In genomic region chr5:102670731-102671345, GRCm38 (mm10) we compare ENCODE assay signal across 16 mouse cellular contexts.
DNase-seq lines count a peak whose midpoint lies in the region; ATAC-seq and TF ChIP-seq lines count a peak whose summit lies in the region.
"Had no signal": no experiment of that assay in that cellular context is flagged by ENCODE, and none has a peak within 500 bp of the region (broad histone marks: within the 10 kb centered on the region; RNA-seq: fewer than 3 reads in every experiment).

No protein-coding gene starts in this region.

- intact Hi-C loops in heart, adult 2 months (cut with DNase I): no loop called here

- H3K27ac ChIP-seq in heart, adult 2 months: peak overlapping the region; percentile 2
- no peak overlapping the region for H3K27ac ChIP-seq in heart, embryonic 10.5 days
- H3K27ac ChIP-seq in lung, embryonic 15.5 days: peak overlapping the region; percentile 74
- peak overlapping the region; percentile 66; the same call in 1 of the 2 replicates for H3K27ac ChIP-seq in embryonic facial prominence, embryonic 15.5 days (replicated peaks)
- H3K27ac ChIP-seq in small intestine, adult 2 months (ENCODE audit: insufficient read depth, low read depth, low read length): peak overlapping the region; percentile 25; the same call in 1 of the 2 replicates
- H3K27ac ChIP-seq: forebrain, embryonic 15.5 days; hindbrain, embryonic 13.5 days; liver, embryonic 15.5 days; midbrain, embryonic 10.5 days had no signal

- no peak for TF ChIP-seq POLR2A in heart, adult 2 months (IDR thresholded peaks at IDR 0.05; ENCODE audit: insufficient read depth, low read depth, low read length)
- no peak for TF ChIP-seq POLR2A in small intestine, adult 2 months (IDR thresholded peaks at IDR 0.05; ENCODE audit: low read depth, low read length)

- no peak for TF ChIP-seq CTCF in heart, adult 2 months (IDR thresholded peaks at IDR 0.05)
- TF ChIP-seq CTCF in small intestine, adult 2 months (IDR thresholded peaks at IDR 0.05; ENCODE audit: extremely low read depth, insufficient read length, insufficient replicate concordance, low read depth, low read length): no peak

- no peaks in the 10 kb centered on the region for H3K79me2 ChIP-seq in heart, adult 2 months (replicated peaks; ENCODE audit: control insufficient read depth, insufficient read depth, low read length)

- H3K4me1 ChIP-seq in heart, adult 2 months (ENCODE audit: control insufficient read depth, insufficient read depth, low read length): no peaks in the 10 kb centered on the region; the same call in 1 of the 2 replicates
- H3K4me1 ChIP-seq in heart, embryonic 10.5 days: no peaks in the 10 kb centered on the region
- peaks cover 27% of the 10 kb centered on the region for H3K4me1 ChIP-seq in lung, embryonic 15.5 days
- peaks cover 27% of the 10 kb centered on the region; the same call in 1 of the 2 replicates for H3K4me1 ChIP-seq in embryonic facial prominence, embryonic 15.5 days
- H3K4me1 ChIP-seq in small intestine, adult 2 months (ENCODE audit: control insufficient read depth, insufficient read depth, insufficient read length, low read length): no peaks in the 10 kb centered on the region
- H3K4me1 ChIP-seq: forebrain, embryonic 15.5 days; liver, embryonic 15.5 days; midbrain, embryonic 10.5 days had no signal

- H3K4me2 ChIP-seq in lung, embryonic 15.5 days: no peak overlapping the region
- H3K4me2 ChIP-seq in embryonic facial prominence, embryonic 15.5 days (replicated peaks): no peak overlapping the region
- H3K4me2 ChIP-seq: forebrain, embryonic 15.5 days; hindbrain, embryonic 13.5 days; liver, embryonic 15.5 days had no signal

- no peaks in the 10 kb centered on the region for H3K36me3 ChIP-seq in heart, adult 2 months (ENCODE audit: control insufficient read depth, insufficient read depth, low read length)
- no peaks in the 10 kb centered on the region for H3K36me3 ChIP-seq in heart, embryonic 10.5 days
- H3K36me3 ChIP-seq in lung, embryonic 15.5 days: no peaks in the 10 kb centered on the region
- no peaks in the 10 kb centered on the region for H3K36me3 ChIP-seq in embryonic facial prominence, embryonic 15.5 days
- H3K36me3 ChIP-seq in small intestine, adult 2 months (ENCODE audit: control insufficient read depth, insufficient read depth, low read length): no peaks in the 10 kb centered on the region
- H3K36me3 ChIP-seq: forebrain, embryonic 15.5 days; hindbrain, embryonic 13.5 days; liver, embryonic 15.5 days; midbrain, embryonic 10.5 days had no signal

- 46% methylated on average over 5 of the region's 5 CpGs for WGBS in heart, adult 2 months
- WGBS in heart, embryonic 10.5 days: 62% methylated on average over 5 of the region's 5 CpGs
- 26% methylated on average over 5 of the region's 5 CpGs for WGBS in lung, embryonic 15.5 days
- WGBS in embryonic facial prominence, embryonic 15.5 days: 27% methylated on average over 5 of the region's 5 CpGs
- WGBS in small intestine, adult 2 months: 48% methylated on average over 5 of the region's 5 CpGs

- peak; percentile 86; the same call in 1 of the 2 replicates for ATAC-seq in lung, embryonic 15.5 days (ENCODE audit: borderline replicate concordance, extremely low read depth, low FRiP score, low TSS enrichment)
- ATAC-seq in embryonic facial prominence, embryonic 15.5 days (ENCODE audit: insufficient number of reproducible peaks, low FRiP score, low TSS enrichment, low read depth): no peak; the same call in 1 of the 2 replicates
- ATAC-seq: forebrain, embryonic 15.5 days had no signal

- H3K27me3 ChIP-seq in heart, adult 2 months (ENCODE audit: control insufficient read depth, insufficient read depth, low read length): no peaks in the 10 kb centered on the region
- no peaks in the 10 kb centered on the region for H3K27me3 ChIP-seq in heart, embryonic 10.5 days (ENCODE audit: insufficient read depth, poor library complexity, severe bottlenecking)
- H3K27me3 ChIP-seq in lung, embryonic 15.5 days: no peaks in the 10 kb centered on the region
- H3K27me3 ChIP-seq in embryonic facial prominence, embryonic 15.5 days: no peaks in the 10 kb centered on the region
- H3K27me3 ChIP-seq in small intestine, adult 2 months (ENCODE audit: control insufficient read depth, insufficient read depth, low read length): no peaks in the 10 kb centered on the region
- H3K27me3 ChIP-seq: forebrain, embryonic 15.5 days; hindbrain, embryonic 13.5 days; liver, embryonic 15.5 days had no signal

- no peak for TF ChIP-seq EP300 in heart, adult 2 months (IDR thresholded peaks at IDR 0.05; ENCODE audit: insufficient read depth, low read depth, low read length)

- DNase-seq in heart, adult 2 months: peak in 1 of 2 experiments; percentile 12
- DNase-seq in heart, embryonic 10.5 days (ENCODE audit: low spot score): no peak
- no peak for DNase-seq in lung, postnatal 4 days
- DNase-seq in frontal cortex, postnatal 25 days (ENCODE audit: low spot score in 2 of 2): no peak
- DNase-seq in MN1 (ENCODE audit: low spot score): no peak
- DNase-seq: adrenal gland, adult 8-10 months; cerebellum, adult 18-20 months; kidney, adult 8-10 months; thymus, adult 18-20 months had no signal

- H3K9me3 ChIP-seq in heart, embryonic 10.5 days: no peaks in the 10 kb centered on the region
- H3K9me3 ChIP-seq in lung, embryonic 15.5 days: no peaks in the 10 kb centered on the region
- no peaks in the 10 kb centered on the region for H3K9me3 ChIP-seq in embryonic facial prominence, embryonic 15.5 days (replicated peaks)
- H3K9me3 ChIP-seq: forebrain, embryonic 15.5 days; hindbrain, embryonic 13.5 days; liver, embryonic 15.5 days; midbrain, embryonic 10.5 days had no signal

- no peak overlapping the region for H3K9ac ChIP-seq in heart, adult 2 months (ENCODE audit: low read depth, low read length)
- no peak overlapping the region for H3K9ac ChIP-seq in lung, embryonic 15.5 days
- no peak overlapping the region for H3K9ac ChIP-seq in embryonic facial prominence, embryonic 15.5 days
- H3K9ac ChIP-seq: forebrain, embryonic 15.5 days; hindbrain, embryonic 13.5 days; liver, embryonic 15.5 days had no signal

- H3K4me3 ChIP-seq in heart, adult 2 months: no peak overlapping the region
- H3K4me3 ChIP-seq in heart, embryonic 10.5 days: no peak overlapping the region
- H3K4me3 ChIP-seq in lung, embryonic 15.5 days: no peak overlapping the region
- no peak overlapping the region for H3K4me3 ChIP-seq in embryonic facial prominence, embryonic 15.5 days (replicated peaks)
- H3K4me3 ChIP-seq in small intestine, adult 2 months (ENCODE audit: low read depth, low read length): no peak overlapping the region
- H3K4me3 ChIP-seq: forebrain, embryonic 15.5 days; hindbrain, embryonic 13.5 days; liver, embryonic 15.5 days; midbrain, embryonic 10.5 days had no signal
